Mouse (Mus musculus): ENCODE data around the gene Rap1b.
A peak's percentile ranks its signal among the peaks of the same experiment; 100 is the strongest.
"Not testable (repeated sequence)": the region's sequence is repeated elsewhere in the genome, so short reads cannot be mapped to it uniquely, and the experiment has no call there.

Gene Rap1b

GRCm38 (mm10) chr10:117845597-117846259, at the start of gene Rap1b:
TSS of gene Rap1b (minus strand) at chr10:117846035.
- peak; percentile 99 for DNase-seq (ENCODE audit: low spot score)

- DNase-seq (ENCODE audit: low spot score), result no peak
These were observed 49.4 kb upstream of the Rap1b start for GRCm38 (mm10) chr10:117895186-117895585.

- DNase-seq (ENCODE audit: low spot score), result no peak
These were observed 48.5 kb upstream of the Rap1b start for GRCm38 (mm10) chr10:117894114-117895035.

GRCm38 (mm10) chr10:117893128-117893527, 47.3 kb upstream of the Rap1b start:
- not testable (repeated sequence) for DNase-seq (ENCODE audit: low spot score)

- no peak for DNase-seq (ENCODE audit: low spot score)
These were observed 45.5 kb upstream of the Rap1b start for GRCm38 (mm10) chr10:117891327-117891726.

- DNase-seq (ENCODE audit: low spot score), result no peak
These were observed 43.0 kb upstream of the Rap1b start for GRCm38 (mm10) chr10:117888822-117889221.

- no peak for DNase-seq (ENCODE audit: low spot score)
These were observed 39.5 kb upstream of the Rap1b start for GRCm38 (mm10) chr10:117885358-117885757.

GRCm38 (mm10) chr10:117884760-117885159, 38.9 kb upstream of the Rap1b start:
- DNase-seq (ENCODE audit: low spot score), result no peak

GRCm38 (mm10) chr10:117883438-117883837, 37.6 kb upstream of the Rap1b start:
- DNase-seq (ENCODE audit: low spot score), result no peak

GRCm38 (mm10) chr10:117878628-117879027, 32.8 kb upstream of the Rap1b start:
- DNase-seq (ENCODE audit: low spot score), result no peak

- no peak for DNase-seq (ENCODE audit: low spot score)
These were observed 31.0 kb upstream of the Rap1b start for GRCm38 (mm10) chr10:117876801-117877200.

- DNase-seq (ENCODE audit: low spot score), result no peak
These were observed 30.6 kb upstream of the Rap1b start for GRCm38 (mm10) chr10:117876400-117876799.

GRCm38 (mm10) chr10:117874936-117875335, 29.1 kb upstream of the Rap1b start:
- no peak for DNase-seq (ENCODE audit: low spot score)

- DNase-seq (ENCODE audit: low spot score), result no peak
These were observed 28.1 kb upstream of the Rap1b start for GRCm38 (mm10) chr10:117873952-117874351.

- no peak for DNase-seq (ENCODE audit: low spot score)
These were observed 26.6 kb upstream of the Rap1b start for GRCm38 (mm10) chr10:117872468-117872867.

- DNase-seq (ENCODE audit: low spot score), result no peak
These were observed 21.5 kb upstream of the Rap1b start for GRCm38 (mm10) chr10:117867301-117867700.

GRCm38 (mm10) chr10:117866641-117867040, 20.8 kb upstream of the Rap1b start:
- no peak for DNase-seq (ENCODE audit: low spot score)

- DNase-seq (ENCODE audit: low spot score), result no peak
These were observed 18.9 kb upstream of the Rap1b start for GRCm38 (mm10) chr10:117864695-117865094.

GRCm38 (mm10) chr10:117864251-117864650, 18.4 kb upstream of the Rap1b start:
- DNase-seq (ENCODE audit: low spot score), result no peak

- peak; percentile 32 for DNase-seq (ENCODE audit: low spot score)
These were observed 16.3 kb upstream of the Rap1b start for GRCm38 (mm10) chr10:117862014-117862580.

- no peak for DNase-seq (ENCODE audit: low spot score)
These were observed 15.1 kb upstream of the Rap1b start for GRCm38 (mm10) chr10:117860958-117861357.

GRCm38 (mm10) chr10:117860361-117860760, 14.5 kb upstream of the Rap1b start:
- DNase-seq (ENCODE audit: low spot score), result no peak

- DNase-seq (ENCODE audit: low spot score), result no peak
These were observed 14.0 kb upstream of the Rap1b start for GRCm38 (mm10) chr10:117859800-117860199.

All from urinary bladder, postnatal 25 days (tissue).